Mouse (Mus musculus): ENCODE results near the gene Gucy2d. TPM values are rescaled to one million over a fixed set of nuclear protein-coding genes. Genes with fewer than 3 reads are reported as not detected.

The Gucy2d gene
- total and polyA plus RNA-seq, 3 experiments: not detected

DNA sequence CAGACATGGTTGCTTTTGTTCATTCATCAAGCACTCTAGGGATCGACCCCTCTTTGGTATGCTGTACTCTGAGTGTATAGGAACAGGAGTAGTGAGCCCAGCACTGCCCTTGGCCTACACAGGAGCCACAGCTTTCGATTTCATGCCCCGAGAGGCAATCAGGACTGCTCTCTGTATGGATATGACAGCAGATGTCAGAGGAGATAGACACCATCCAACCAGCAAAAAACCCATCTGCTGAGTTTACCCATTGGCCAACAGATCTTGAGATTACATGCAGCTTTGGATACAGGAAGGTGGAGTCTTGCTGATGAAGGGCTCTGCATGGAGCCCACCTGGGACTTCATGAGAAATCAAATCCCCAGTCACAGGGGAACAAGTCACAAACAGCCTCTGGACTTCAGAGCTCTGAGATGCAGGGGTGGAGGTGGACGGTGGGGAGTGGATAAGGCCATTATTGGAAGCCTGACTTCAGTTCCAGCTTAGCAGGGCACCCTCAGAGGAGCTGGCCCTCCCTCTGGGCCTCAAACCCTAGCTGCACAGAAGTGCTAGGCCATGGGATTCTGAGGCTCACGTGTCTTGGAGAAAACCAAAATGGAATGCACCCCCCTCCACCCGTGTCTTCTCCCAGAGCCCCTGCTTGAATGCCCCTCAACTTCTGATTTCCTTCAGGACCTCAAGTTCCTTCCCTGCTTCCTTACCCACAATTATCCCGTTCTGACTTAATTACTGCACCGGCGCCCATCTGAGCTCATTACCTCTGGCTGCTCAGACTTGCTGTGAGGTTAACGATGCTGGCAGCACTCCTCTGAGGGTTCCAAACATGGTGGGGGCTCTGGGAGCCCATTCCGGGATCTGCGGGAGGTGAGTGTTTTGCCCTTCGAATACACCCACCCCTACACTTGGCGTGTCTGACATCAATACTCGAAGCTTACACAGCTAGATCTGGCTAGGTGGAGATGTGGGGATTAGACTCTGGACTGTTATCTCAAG, 37.3 kb upstream of the Gucy2d start:
- H3K4me1 ChIP-seq (ENCODE audit: control insufficient read depth in 1 of 2, insufficient read depth in 2 of 2, low read length in 2 of 2): no peaks in the 10 kb centered on the region
- no peaks in the 10 kb centered on the region for H3K79me2 ChIP-seq (ENCODE audit: control insufficient read depth, insufficient read depth, low read length, poor library complexity)
- H3K36me3 ChIP-seq (ENCODE audit: control insufficient read depth in 1 of 2, insufficient read depth in 2 of 2, low read length in 2 of 2): no peaks in the 10 kb centered on the region
- TF ChIP-seq ZMIZ1 (IDR thresholded peaks at IDR 0.05; ENCODE audit: low read depth, low read length) (no peak), ETS1 (IDR thresholded peaks at IDR 0.05; ENCODE audit: low read depth, low read length) (no peak), SMC3 (IDR thresholded peaks at IDR 0.05; ENCODE audit: low read depth, low read length) (no peak), JUND (IDR thresholded peaks at IDR 0.05; ENCODE audit: low read depth, low read length) (no peak), ZC3H11A (IDR thresholded peaks at IDR 0.05; ENCODE audit: low read depth, low read length) (no peak), NELFE (IDR thresholded peaks at IDR 0.05; ENCODE audit: low read depth, low read length) (no peak), MAZ (IDR thresholded peaks at IDR 0.05; ENCODE audit: low read depth, low read length) (no peak), RAD21 (IDR thresholded peaks at IDR 0.05; ENCODE audit: low read depth, low read length) (no peak), CTCF (IDR thresholded peaks at IDR 0.05 in 2 of 3, conservative IDR thresholded peaks at IDR 0.05 in 1 of 3; ENCODE audit: control insufficient read depth in 1 of 3, insufficient read depth in 1 of 3, low read depth in 2 of 3, low read length in 3 of 3, poor library complexity in 1 of 3, severe bottlenecking in 1 of 3) (no peak), MEF2A (IDR thresholded peaks at IDR 0.05; ENCODE audit: extremely low read depth, insufficient replicate concordance, low read depth, low read length, poor library complexity, severe bottlenecking) (no peak), GATA1 (IDR thresholded peaks at IDR 0.05; ENCODE audit: low read depth, low read length) (no peak), HCFC1 (IDR thresholded peaks at IDR 0.05; ENCODE audit: low read depth, low read length) (no peak), MYC (IDR thresholded peaks at IDR 0.05; ENCODE audit: low read depth, low read length) (no peak), USF1 (IDR thresholded peaks at IDR 0.05; ENCODE audit: low read depth, low read length) (no peak), TBP (IDR thresholded peaks at IDR 0.05; ENCODE audit: low read depth, low read length) (no peak), MYB (IDR thresholded peaks at IDR 0.05; ENCODE audit: low read depth, low read length) (no peak), MAX (IDR thresholded peaks at IDR 0.05; ENCODE audit: low read length) (no peak)
- peaks cover 0 to 3% of the 10 kb centered on the region in 2 experiments; a peak in 3 of 4 replicates for H3K27me3 ChIP-seq (ENCODE audit: control insufficient read depth in 1 of 2, insufficient read depth in 2 of 2, low read length in 2 of 2)
- DNase-seq (ENCODE audit: low read depth, low spot score): no peak
- H3K9ac ChIP-seq (ENCODE audit: control insufficient read depth, low read depth, low read length, poor library complexity, severe bottlenecking): no peak overlapping the region
- no peak overlapping the region for H3K27ac ChIP-seq (ENCODE audit: control insufficient read depth, low read depth, low read length)
- no peak overlapping the region for H3K4me3 ChIP-seq (ENCODE audit: control insufficient read depth in 1 of 2, insufficient read depth in 1 of 2, low read depth in 2 of 2, low read length in 2 of 2)
- H3K9me3 ChIP-seq (replicated peaks; ENCODE audit: insufficient read depth, low read length): no peaks in the 10 kb centered on the region

DNA sequence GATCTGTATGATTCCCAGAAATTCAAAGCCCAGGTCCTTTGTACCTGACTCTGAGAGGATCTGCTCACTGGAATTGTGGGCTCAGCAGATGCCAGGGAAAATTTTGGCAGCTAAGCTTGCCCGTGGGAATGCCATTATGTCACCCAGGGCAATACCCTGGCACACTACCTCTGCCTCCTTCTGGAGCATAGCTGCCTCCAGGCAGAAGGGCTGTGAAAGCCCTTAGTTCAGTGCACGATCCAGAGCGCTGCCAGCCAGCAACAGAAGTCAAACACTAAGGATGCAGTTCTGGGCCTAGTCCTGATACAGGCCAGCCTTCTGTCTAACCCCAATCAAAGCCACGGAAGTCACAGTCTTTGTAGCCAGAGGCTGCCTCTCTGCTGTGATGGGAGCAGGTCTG, 36.2 kb upstream of the Gucy2d start:
- Histone ChIP-seq H3K4me3 (ENCODE audit: control insufficient read depth in 1 of 2, insufficient read depth in 1 of 2, low read depth in 2 of 2, low read length in 2 of 2) (no peak overlapping the region), H3K4me1 (ENCODE audit: control insufficient read depth in 1 of 2, insufficient read depth in 2 of 2, low read length in 2 of 2) (no peaks in the 10 kb centered on the region), H3K79me2 (ENCODE audit: control insufficient read depth, insufficient read depth, low read length, poor library complexity) (no peaks in the 10 kb centered on the region), H3K27ac (ENCODE audit: control insufficient read depth, low read depth, low read length) (no peak overlapping the region), H3K9me3 (replicated peaks; ENCODE audit: insufficient read depth, low read length) (no peaks in the 10 kb centered on the region), H3K27me3 (ENCODE audit: control insufficient read depth in 1 of 2, insufficient read depth in 2 of 2, low read length in 2 of 2) (peaks cover 0 to 3% of the 10 kb centered on the region in 2 experiments; a peak in 3 of 4 replicates), H3K36me3 (ENCODE audit: control insufficient read depth in 1 of 2, insufficient read depth in 2 of 2, low read length in 2 of 2) (no peaks in the 10 kb centered on the region), H3K9ac (ENCODE audit: control insufficient read depth, low read depth, low read length, poor library complexity, severe bottlenecking) (no peak overlapping the region)
- TF ChIP-seq MAZ (IDR thresholded peaks at IDR 0.05; ENCODE audit: low read depth, low read length) (no peak), ZMIZ1 (IDR thresholded peaks at IDR 0.05; ENCODE audit: low read depth, low read length) (no peak), ETS1 (IDR thresholded peaks at IDR 0.05; ENCODE audit: low read depth, low read length) (no peak), MAX (IDR thresholded peaks at IDR 0.05; ENCODE audit: low read length) (no peak), POLR2A (IDR thresholded peaks at IDR 0.05; ENCODE audit: control insufficient read depth in 1 of 2, insufficient read depth in 1 of 2, low read depth in 1 of 2, low read length in 2 of 2, poor library complexity in 1 of 2) (no peak), MAFK (IDR thresholded peaks at IDR 0.05; ENCODE audit: borderline replicate concordance, low read depth, low read length) (no peak), SIN3A (IDR thresholded peaks at IDR 0.05; ENCODE audit: low read length) (no peak), ZC3H11A (IDR thresholded peaks at IDR 0.05; ENCODE audit: low read depth, low read length) (no peak), BHLHE40 (IDR thresholded peaks at IDR 0.05; ENCODE audit: borderline replicate concordance, low read depth, low read length) (no peak), CHD2 (IDR thresholded peaks at IDR 0.05; ENCODE audit: low read length) (no peak), ZNF384 (IDR thresholded peaks at IDR 0.05; ENCODE audit: low read depth, low read length) (no peak), TAL1 (IDR thresholded peaks at IDR 0.05; ENCODE audit: low read length) (no peak)
- no peak for DNase-seq (ENCODE audit: low read depth, low spot score)
